Mouse (Mus musculus) kidney, embryonic 16.5 days (tissue): ENCODE measurements around the gene Kdm6b. TPM values are rescaled to one million over a fixed set of nuclear protein-coding genes. Genes with fewer than 3 reads are reported as not detected.
A peak's percentile ranks its signal among the peaks of the same experiment; 100 is the strongest.

Source experiments
- ATAC-seq: fragments of 200-750 bp; cut with Nextera tagmentation; 2 replicates; pipeline ENCODE4 v1.8.0; 2017; ENCODE audit warnings: moderate TSS enrichment; ENCODE audit not compliant: low FRiP score, low TSS enrichment
- H3K27ac ChIP-seq: fragments of 300-500 bp; sonication (generic); 2 replicates; pipeline ENCODE4 v1.5.1; 2014; ENCODE audit warnings: low read length
- H3K27me3 ChIP-seq: fragments of 300-500 bp; sonication (generic); 2 replicates; pipeline ENCODE4 v1.6.1; 2014; ENCODE audit warnings: low read length, control low read depth, mixed read lengths; ENCODE audit not compliant: insufficient read depth
- H3K36me3 ChIP-seq: fragments of 300-500 bp; sonication (generic); 2 replicates; pipeline ENCODE4 v1.6.1; 2014; ENCODE audit warnings: low read length, control low read depth, mixed read lengths; ENCODE audit not compliant: insufficient read depth
- H3K4me1 ChIP-seq: fragments of 300-500 bp; sonication (generic); 2 replicates; pipeline ENCODE4 v1.6.1; 2014; ENCODE audit warnings: low read length, control low read depth, mixed read lengths; ENCODE audit not compliant: insufficient read depth
- H3K4me2 ChIP-seq: fragments of 300-500 bp; sonication (generic); replicated peaks from 2 replicates; pipeline ENCODE4 v1.6.1; 2014; ENCODE audit warnings: low read depth, low read length
- H3K4me3 ChIP-seq: fragments of 300-500 bp; sonication (generic); 2 replicates; pipeline ENCODE4 v1.5.1; 2014; ENCODE audit warnings: mild to moderate bottlenecking, low read length
- H3K9ac ChIP-seq: fragments of 300-500 bp; sonication (generic); replicated peaks from 2 replicates; pipeline ENCODE4 v1.6.1; 2014; ENCODE audit warnings: low read length
- H3K9me3 ChIP-seq: fragments of 300-500 bp; sonication (generic); 2 replicates; pipeline ENCODE4 v1.6.1; 2016; ENCODE audit warnings: low read length, control low read depth
- WGBS: fragments of 180-500 bp; shearing (Covaris S2); extraction: QIAGEN DNeasy Blood & Tissue Kit; methylation state at CpG from one replicate; pipeline ENCODE4 v1.1.7; 2014; 5-methylcytosine and 5-hydroxymethylcytosine counted together
- polyA plus RNA-seq: library from polyadenylated mRNA; unstranded; fragments of >200 nt; fragmentation: Nextera tagmentation; extraction: Ambion mirVana; gene quantifications from 2 replicates; pipeline ENCODE4 v1.2.1, GENCODE M21; 2015

Gene Kdm6b
- polyA plus RNA-seq, 1 experiment from 2014 or later: 26.0 TPM

- Histone ChIP-seq H3K4me1 (peaks cover 57% of the 10 kb centered on the region), H3K9ac (peak overlapping the region; percentile 97), H3K9me3 (no peaks in the 10 kb centered on the region), H3K27me3 (no peaks in the 10 kb centered on the region), H3K4me3 (peak overlapping the region; percentile 81), H3K27ac (peak overlapping the region; percentile 99), H3K36me3 (no peaks in the 10 kb centered on the region; the same call in 1 of the 2 replicates), H3K4me2 (peak overlapping the region; percentile 97)
- 0% methylated on average over 3 of the region's 3 CpGs for WGBS
- peak; percentile 20 for ATAC-seq
Observed at GRCm38 (mm10) chr11:69415327-69415667, 1.8 kb upstream of the Kdm6b start.

- Histone ChIP-seq H3K9me3 (no peaks in the 10 kb centered on the region), H3K4me1 (peaks cover 51% of the 10 kb centered on the region), H3K4me2 (peak overlapping the region; percentile 97), H3K36me3 (no peaks in the 10 kb centered on the region; the same call in 1 of the 2 replicates), H3K4me3 (peak overlapping the region; percentile 81), H3K9ac (peak overlapping the region; percentile 97), H3K27me3 (no peaks in the 10 kb centered on the region), H3K27ac (peak overlapping the region; percentile 99)
- ATAC-seq: no peak
- WGBS: 18% methylated on average over 4 of the region's 4 CpGs
Observed at GRCm38 (mm10) chr11:69414421-69415326, 1.2 kb upstream of the Kdm6b start.

- Histone ChIP-seq H3K4me2 (peak overlapping the region; percentile 97), H3K27me3 (no peaks in the 10 kb centered on the region), H3K36me3 (peaks cover under 1% of the 10 kb centered on the region), H3K4me1 (peaks cover 55% of the 10 kb centered on the region), H3K9me3 (no peaks in the 10 kb centered on the region), H3K4me3 (peak overlapping the region; percentile 68; the same call in 1 of the 2 replicates), H3K27ac (no peak overlapping the region; the same call in 1 of the 2 replicates), H3K9ac (0 out of 2 replicates have a peak overlapping the region, but pooled peaks have one; percentile 1)
- 52% methylated on average over 7 of the region's 7 CpGs for WGBS
- no peak for ATAC-seq
Observed at GRCm38 (mm10) chr11:69412548-69412947, 927 bp downstream of the Kdm6b start.

- peaks cover 9% of the 10 kb centered on the region for H3K36me3 ChIP-seq
- peak overlapping the region; percentile 97 for H3K4me2 ChIP-seq
- peak overlapping the region; percentile 68 for H3K4me3 ChIP-seq
- under 1% methylated on average over 39 of the region's 39 CpGs for WGBS
- no peaks in the 10 kb centered on the region for H3K27me3 ChIP-seq
- peak overlapping the region; percentile 92 for H3K9ac ChIP-seq
- no peaks in the 10 kb centered on the region for H3K9me3 ChIP-seq
- no peak for ATAC-seq
- peak overlapping the region; percentile 99 for H3K27ac ChIP-seq
- H3K4me1 ChIP-seq: peaks cover 48% of the 10 kb centered on the region
Observed at GRCm38 (mm10) chr11:69411538-69412203, 1.8 kb downstream of the Kdm6b start.

GRCm38 (mm10) chr11:69411073-69411535 is 2.4 kb downstream of the Kdm6b start:
- H3K9ac ChIP-seq: peak overlapping the region; percentile 92
- under 1% methylated on average over 26 of the region's 26 CpGs for WGBS
- H3K4me3 ChIP-seq: peak overlapping the region; percentile 68
- H3K9me3 ChIP-seq: no peaks in the 10 kb centered on the region
- peaks cover 45% of the 10 kb centered on the region for H3K4me1 ChIP-seq
- peak overlapping the region; percentile 97 for H3K4me2 ChIP-seq
- H3K27ac ChIP-seq: peak overlapping the region; percentile 99
- H3K36me3 ChIP-seq: peaks cover 15% of the 10 kb centered on the region
- ATAC-seq: peak; percentile 37
- H3K27me3 ChIP-seq: no peaks in the 10 kb centered on the region

- Histone ChIP-seq H3K27ac (peak overlapping the region; percentile 99), H3K4me2 (peak overlapping the region; percentile 97), H3K9ac (peak overlapping the region; percentile 92), H3K4me1 (peaks cover 45% of the 10 kb centered on the region), H3K9me3 (no peaks in the 10 kb centered on the region), H3K27me3 (no peaks in the 10 kb centered on the region), H3K4me3 (peak overlapping the region; percentile 68), H3K36me3 (peaks cover 21% of the 10 kb centered on the region)
- under 1% methylated on average over 41 of the region's 41 CpGs for WGBS
- no peak for ATAC-seq
Observed at GRCm38 (mm10) chr11:69410310-69411072, 3.0 kb downstream of the Kdm6b start.

- Histone ChIP-seq H3K9ac (peak overlapping the region; percentile 92), H3K4me3 (peak overlapping the region; percentile 68), H3K9me3 (no peaks in the 10 kb centered on the region), H3K36me3 (peaks cover 26% of the 10 kb centered on the region), H3K4me1 (peaks cover 42% of the 10 kb centered on the region), H3K27me3 (no peaks in the 10 kb centered on the region), H3K27ac (peak overlapping the region; percentile 99), H3K4me2 (peak overlapping the region; percentile 97)
- ATAC-seq: no peak
- 0% methylated on average over 18 of the region's 18 CpGs for WGBS
Observed at GRCm38 (mm10) chr11:69410045-69410309, 3.5 kb downstream of the Kdm6b start.

- Histone ChIP-seq H3K27me3 (no peaks in the 10 kb centered on the region), H3K9me3 (no peaks in the 10 kb centered on the region), H3K27ac (peak overlapping the region; percentile 99), H3K9ac (peak overlapping the region; percentile 92), H3K36me3 (peaks cover 30% of the 10 kb centered on the region), H3K4me3 (peak overlapping the region; percentile 68), H3K4me2 (peak overlapping the region; percentile 97), H3K4me1 (peaks cover 38% of the 10 kb centered on the region)
- ATAC-seq: peak; percentile 57
- under 1% methylated on average over 45 of the region's 46 CpGs for WGBS
Observed at GRCm38 (mm10) chr11:69409378-69410044, 4.0 kb downstream of the Kdm6b start.
